In genomic region chr6:4158293-4158692, GRCm38 (mm10) we compare ENCODE assay signal across 16 mouse cellular contexts.
"Had no signal": no experiment of that assay in that cellular context is flagged by ENCODE, and none has a peak within 500 bp of the region (broad histone marks: within the 10 kb centered on the region; RNA-seq: fewer than 3 reads in every experiment).

No protein-coding gene starts in this region.

- H3K9ac ChIP-seq: heart, embryonic 12.5 days; heart, embryonic 13.5 days; heart, embryonic 15.5 days; hindbrain, embryonic 12.5 days; hindbrain, embryonic 13.5 days; hindbrain, embryonic 14.5 days; hindbrain, embryonic 15.5 days; kidney, embryonic 15.5 days had no signal

- H3K36me3 ChIP-seq: heart, embryonic 10.5 days; heart, embryonic 12.5 days; heart, embryonic 13.5 days; heart, embryonic 15.5 days; hindbrain, embryonic 10.5 days; hindbrain, embryonic 12.5 days; hindbrain, embryonic 13.5 days; hindbrain, embryonic 15.5 days; kidney, embryonic 15.5 days had no signal

- H3K4me1 ChIP-seq: heart, embryonic 10.5 days; heart, embryonic 12.5 days; heart, embryonic 13.5 days; heart, embryonic 15.5 days; hindbrain, embryonic 10.5 days; hindbrain, embryonic 12.5 days; hindbrain, embryonic 13.5 days; hindbrain, embryonic 15.5 days had no signal

- H3K27me3 ChIP-seq: heart, embryonic 12.5 days; heart, embryonic 13.5 days; heart, embryonic 15.5 days; hindbrain, embryonic 12.5 days; hindbrain, embryonic 13.5 days; hindbrain, embryonic 15.5 days; kidney, embryonic 15.5 days had no signal

- ATAC-seq: hindbrain, embryonic 16.5 days; hindbrain, postnatal 0 days had no signal

- H3K4me2 ChIP-seq: heart, embryonic 11.5 days; heart, embryonic 12.5 days; heart, embryonic 13.5 days; heart, embryonic 15.5 days; hindbrain, embryonic 12.5 days; hindbrain, embryonic 13.5 days; hindbrain, embryonic 14.5 days; hindbrain, embryonic 15.5 days; kidney, embryonic 15.5 days had no signal

- H3K27ac ChIP-seq: heart, embryonic 10.5 days; heart, embryonic 13.5 days; heart, embryonic 15.5 days; hindbrain, embryonic 10.5 days; hindbrain, embryonic 12.5 days; hindbrain, embryonic 13.5 days; hindbrain, embryonic 14.5 days; hindbrain, embryonic 15.5 days; hindbrain, postnatal 0 days; kidney, embryonic 15.5 days; kidney, postnatal 0 days; layer of hippocampus, adult 2 months; left cerebral cortex, adult 2 months had no signal

- H3K4me3 ChIP-seq: heart, embryonic 10.5 days; heart, embryonic 12.5 days; heart, embryonic 13.5 days; heart, embryonic 15.5 days; hindbrain, embryonic 10.5 days; hindbrain, embryonic 12.5 days; hindbrain, embryonic 13.5 days; hindbrain, embryonic 15.5 days; kidney, embryonic 15.5 days; layer of hippocampus, adult 2 months; left cerebral cortex, adult 2 months had no signal

- H3K9me3 ChIP-seq: heart, embryonic 10.5 days; heart, embryonic 12.5 days; heart, embryonic 13.5 days; heart, embryonic 15.5 days; hindbrain, embryonic 10.5 days; hindbrain, embryonic 12.5 days; hindbrain, embryonic 13.5 days; hindbrain, embryonic 15.5 days; kidney, embryonic 15.5 days had no signal
